14 mouse cellular contexts compared by ENCODE assay signal in the genomic region with DNA sequence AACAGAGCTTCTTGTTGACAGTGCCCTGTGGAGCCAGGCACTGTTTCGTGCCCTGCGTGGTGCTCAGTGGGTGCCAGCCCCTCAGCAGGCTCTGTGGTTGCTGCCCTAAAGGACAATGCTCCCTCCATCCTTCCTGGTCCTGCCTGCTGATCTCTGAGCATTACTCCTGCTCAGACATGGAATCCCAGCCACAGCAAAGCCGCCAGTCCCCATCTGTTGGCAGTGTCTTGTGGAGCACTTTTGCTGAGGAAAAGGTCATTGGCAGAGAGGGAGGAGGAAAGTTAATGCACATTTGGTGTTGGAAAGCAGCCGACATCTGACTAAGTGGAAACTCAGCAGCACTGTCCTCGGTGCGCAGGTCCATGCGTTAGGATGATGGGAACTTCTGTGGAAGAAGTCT.
DNase-seq lines count a peak whose midpoint lies in the region; ATAC-seq lines count a peak whose summit lies in the region.
"Had no signal": no experiment of that assay in that cellular context is flagged by ENCODE, and none has a peak within 500 bp of the region (broad histone marks: within the 10 kb centered on the region; RNA-seq: fewer than 3 reads in every experiment).

No protein-coding gene starts in this region.

- peak; percentile 58 for DNase-seq in gastrocnemius, adult 18-20 months (ENCODE audit: low spot score)
- DNase-seq in gastrocnemius, postnatal 25 days: no peak
- DNase-seq in lung, postnatal 4 days: no peak
- DNase-seq in cerebellum, adult 9-10 months: peak; percentile 66
- no peak for DNase-seq in frontal cortex, adult 2 months (ENCODE audit: extremely low spot score in 1 of 2, low spot score in 1 of 2)
- DNase-seq: adrenal gland, adult 2 months; gastrocnemius, postnatal 36 days; kidney, postnatal 36 days; lung, postnatal 36 days had no signal

- no peak overlapping the region for H3K9ac ChIP-seq in lung, embryonic 16.5 days (ENCODE audit: low read length)
- H3K9ac ChIP-seq in hindbrain, embryonic 16.5 days (ENCODE audit: low read depth, low read length): no peak overlapping the region
- H3K9ac ChIP-seq: liver, embryonic 12.5 days had no signal

- H3K4me2 ChIP-seq in lung, embryonic 16.5 days (ENCODE audit: low read depth, low read length): no peak overlapping the region
- no peak overlapping the region for H3K4me2 ChIP-seq in hindbrain, embryonic 16.5 days (ENCODE audit: low read length)
- H3K4me2 ChIP-seq: liver, embryonic 12.5 days had no signal

- WGBS in lung, embryonic 16.5 days: 64% methylated on average over 7 of the region's 7 CpGs
- 28% methylated on average over 7 of the region's 7 CpGs for WGBS in hindbrain, embryonic 16.5 days

- H3K4me1 ChIP-seq in lung, embryonic 16.5 days (replicated peaks; ENCODE audit: control insufficient read depth, insufficient read depth, low read length): peaks cover 47% of the 10 kb centered on the region
- peaks cover 22% of the 10 kb centered on the region for H3K4me1 ChIP-seq in hindbrain, embryonic 16.5 days (ENCODE audit: control insufficient read depth, insufficient read depth, low read depth, low read length)

- H3K4me3 ChIP-seq in lung, embryonic 16.5 days (ENCODE audit: low read length): no peak overlapping the region
- no peak overlapping the region for H3K4me3 ChIP-seq in hindbrain, embryonic 16.5 days (ENCODE audit: low read length)
- H3K4me3 ChIP-seq: erythroblast, embryonic 14.5 days; liver, embryonic 12.5 days had no signal

- ATAC-seq in lung, embryonic 16.5 days (ENCODE audit: low read depth): no peak
- 0 out of 2 replicates have a peak, but pooled peaks have one; percentile 50 for ATAC-seq in hindbrain, embryonic 16.5 days
- no peak for ATAC-seq in erythroblast, adult 5-6 weeks (replicated peaks; ENCODE audit: low FRiP score, poor library complexity, severe bottlenecking)
- ATAC-seq: liver, embryonic 12.5 days had no signal

- peaks cover 26% of the 10 kb centered on the region for H3K36me3 ChIP-seq in lung, embryonic 16.5 days (ENCODE audit: control insufficient read depth, insufficient read depth, low read length)
- H3K36me3 ChIP-seq in hindbrain, embryonic 16.5 days (ENCODE audit: control insufficient read depth, insufficient read depth, low read length): peaks cover 13% of the 10 kb centered on the region; the same call in 1 of the 2 replicates

- no peaks in the 10 kb centered on the region for H3K9me3 ChIP-seq in lung, embryonic 16.5 days (ENCODE audit: control insufficient read depth, low read length)
- H3K9me3 ChIP-seq in hindbrain, embryonic 16.5 days (ENCODE audit: control insufficient read depth, low read length): no peaks in the 10 kb centered on the region
- H3K9me3 ChIP-seq: liver, embryonic 12.5 days had no signal

- H3K27me3 ChIP-seq in lung, embryonic 16.5 days (ENCODE audit: control insufficient read depth, insufficient read depth, low read depth, low read length): no peaks in the 10 kb centered on the region
- H3K27me3 ChIP-seq in hindbrain, embryonic 16.5 days (replicated peaks; ENCODE audit: control insufficient read depth, insufficient read depth, low read length): no peaks in the 10 kb centered on the region
- H3K27me3 ChIP-seq: liver, embryonic 12.5 days had no signal

- 0 out of 2 replicates have a peak overlapping the region, but pooled peaks have one; percentile 13 for H3K27ac ChIP-seq in lung, embryonic 16.5 days (ENCODE audit: low read length)
- H3K27ac ChIP-seq in hindbrain, embryonic 16.5 days (ENCODE audit: low read depth, low read length): peak overlapping the region; percentile 26; the same call in 1 of the 2 replicates
- H3K27ac ChIP-seq: liver, embryonic 12.5 days had no signal

Comparison
In these comparisons a context has a peak if more than half of its experiments do, and no peak if none do; other contexts are left out.
1. DNase-seq: peak in gastrocnemius, adult 18-20 months (single experiment) and cerebellum, adult 9-10 months (single experiment); none in gastrocnemius, postnatal 25 days (single experiment), lung, postnatal 4 days (0 of 2) and frontal cortex, adult 2 months (0 of 2).